Mouse (Mus musculus) neural tube, embryonic 11.5 days (tissue): ENCODE measurements around the gene Mon1b. TPM values are rescaled to one million over a fixed set of nuclear protein-coding genes. Genes with fewer than 3 reads are reported as not detected.

ENCODE experiments used
- ATAC-seq: fragments of 200-750 bp; cut with Nextera tagmentation; 2 replicates; pipeline ENCODE4 v1.8.0; 2017; ENCODE audit warnings: moderate number of reproducible peaks, mild to moderate bottlenecking, moderate TSS enrichment, moderate library complexity; ENCODE audit not compliant: insufficient read depth, low FRiP score, low TSS enrichment
- DNase-seq: peaks from one replicate; pipeline ENCODE4 v3.0.0-alpha.2; 2015; ENCODE audit warnings: low spot score
- H3K27ac ChIP-seq: fragments of 300-500 bp; sonication (generic); 2 replicates; pipeline ENCODE4 v1.5.1; 2014; ENCODE audit warnings: low read depth, mild to moderate bottlenecking, low read length
- H3K27me3 ChIP-seq: fragments of 300-500 bp; sonication (generic); 2 replicates; pipeline ENCODE4 v1.6.1; 2014; ENCODE audit warnings: mild to moderate bottlenecking, low read length, mixed read lengths; ENCODE audit not compliant: control insufficient read depth, insufficient read depth
- H3K36me3 ChIP-seq: fragments of 300-500 bp; sonication (generic); 2 replicates; pipeline ENCODE4 v1.6.1; 2014; ENCODE audit warnings: mild to moderate bottlenecking, low read length, moderate library complexity, mixed read lengths; ENCODE audit not compliant: control insufficient read depth, insufficient read depth
- H3K4me1 ChIP-seq: fragments of 300-500 bp; sonication (generic); 2 replicates; pipeline ENCODE4 v1.6.1; 2014; ENCODE audit warnings: low read length, mixed read lengths; ENCODE audit not compliant: control insufficient read depth, insufficient read depth
- H3K4me2 ChIP-seq: fragments of 300-500 bp; sonication (generic); 2 replicates; pipeline ENCODE4 v1.6.1; 2014; ENCODE audit warnings: low read depth, mild to moderate bottlenecking, moderate library complexity
- H3K4me3 ChIP-seq: fragments of 300-500 bp; sonication (generic); 2 replicates; pipeline ENCODE4 v1.5.1; 2014; ENCODE audit warnings: low read depth, low read length
- H3K9ac ChIP-seq: fragments of 300-500 bp; sonication (generic); 2 replicates; pipeline ENCODE4 v1.6.1; 2014; ENCODE audit warnings: mild to moderate bottlenecking, low read length
- H3K9me3 ChIP-seq: fragments of 300-500 bp; sonication (generic); 2 replicates; pipeline ENCODE4 v1.6.1; 2016; ENCODE audit warnings: low read length; ENCODE audit not compliant: control insufficient read depth
- WGBS: fragments of 180-500 bp; shearing (Covaris S2); extraction: QIAGEN DNeasy Blood & Tissue Kit; methylation state at CpG from one replicate; pipeline ENCODE4 v1.1.7; 2014; 5-methylcytosine and 5-hydroxymethylcytosine counted together
- polyA plus RNA-seq: library from polyadenylated mRNA; unstranded; fragments of >200 nt; fragmentation: Nextera tagmentation; extraction: Ambion mirVana; gene quantifications from 2 replicates; pipeline ENCODE4 v1.2.1, GENCODE M21; 2014

The Mon1b gene
- polyA plus RNA-seq, 1 experiment from 2014 or later: 13.3 TPM

DNA sequence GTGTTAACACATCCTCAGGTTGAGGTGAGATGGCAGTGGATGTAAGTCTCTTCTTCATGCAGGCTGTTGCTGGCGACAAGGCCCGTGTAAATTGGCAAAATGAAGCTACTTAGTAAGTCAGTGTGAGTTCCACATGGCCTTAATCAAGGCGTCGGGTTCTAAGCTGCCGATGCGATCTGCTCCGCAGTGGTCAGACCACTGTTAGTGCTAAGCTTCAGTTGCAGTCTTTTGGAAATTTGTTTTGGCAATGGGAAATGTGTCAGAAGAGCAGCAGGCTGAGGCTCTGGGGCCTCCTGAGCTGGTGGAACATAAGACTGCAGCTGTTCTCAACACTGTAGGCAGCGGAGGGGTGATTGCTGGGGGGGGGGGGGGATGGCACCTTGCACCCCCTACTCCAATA is 30.6 kb downstream of the Mon1b start:
- H3K4me3 ChIP-seq: no peak overlapping the region
- H3K36me3 ChIP-seq: no peaks in the 10 kb centered on the region
- DNase-seq (no peak), ATAC-seq (no peak)
- H3K9me3 ChIP-seq: no peaks in the 10 kb centered on the region
- no peaks in the 10 kb centered on the region for H3K27me3 ChIP-seq
- H3K4me1 ChIP-seq: no peaks in the 10 kb centered on the region
- no peak overlapping the region for H3K27ac ChIP-seq
- H3K4me2 ChIP-seq: no peak overlapping the region
- WGBS: 71% methylated on average over 8 of the region's 8 CpGs
- no peak overlapping the region for H3K9ac ChIP-seq

DNA sequence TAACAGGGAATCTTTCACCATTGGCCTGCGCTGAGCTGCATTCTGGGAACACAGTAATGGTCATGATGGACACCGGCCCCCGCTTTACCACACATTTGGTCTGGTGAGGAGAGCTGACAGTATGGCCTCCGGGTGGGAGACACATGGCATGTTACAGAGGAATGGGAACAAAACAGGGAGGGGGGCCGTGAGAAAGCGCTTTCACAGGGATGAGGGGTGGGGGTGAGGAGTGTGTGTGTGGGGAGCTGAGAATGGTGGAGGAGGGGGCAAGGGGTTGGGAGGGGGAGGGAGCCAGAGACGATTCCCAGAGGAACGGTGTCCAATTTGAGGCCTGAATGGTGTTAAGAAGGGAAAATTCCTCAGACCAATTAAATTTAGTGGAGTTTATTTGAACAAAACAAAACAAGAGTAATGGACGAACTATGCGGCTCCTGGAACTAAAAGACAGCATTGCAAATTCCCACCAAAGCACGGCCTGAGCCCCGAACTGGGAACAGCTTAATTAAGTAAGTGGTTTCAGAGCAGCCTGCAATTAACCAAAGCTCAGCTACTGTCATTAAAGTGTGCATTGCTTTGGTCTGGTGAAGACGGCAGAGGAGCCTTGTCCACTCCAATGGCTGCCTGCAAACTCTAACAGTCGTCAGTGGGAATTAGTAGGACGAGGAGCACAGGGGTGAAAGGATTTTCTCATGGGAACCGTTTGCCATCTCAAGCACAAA is 31.5 kb downstream of the Mon1b start:
- Histone ChIP-seq H3K4me2 (no peak overlapping the region), H3K4me3 (no peak overlapping the region), H3K9me3 (no peaks in the 10 kb centered on the region), H3K4me1 (no peaks in the 10 kb centered on the region), H3K27me3 (no peaks in the 10 kb centered on the region), H3K9ac (no peak overlapping the region), H3K36me3 (no peaks in the 10 kb centered on the region), H3K27ac (no peak overlapping the region)
- no peak for DNase-seq
- no peak for ATAC-seq
- WGBS: 58% methylated on average over 16 of the region's 16 CpGs

GRCm38 (mm10) chr8:113669924-113670323 is 34.5 kb downstream of the Mon1b start:
- no peaks in the 10 kb centered on the region for H3K9me3 ChIP-seq
- H3K4me3 ChIP-seq: no peak overlapping the region
- H3K36me3 ChIP-seq: no peaks in the 10 kb centered on the region
- H3K4me1 ChIP-seq: no peaks in the 10 kb centered on the region
- H3K9ac ChIP-seq: no peak overlapping the region
- H3K4me2 ChIP-seq: no peak overlapping the region
- DNase-seq (no peak), ATAC-seq (no peak)
- WGBS: 86% methylated on average over 10 of the region's 10 CpGs
- H3K27ac ChIP-seq: no peak overlapping the region
- H3K27me3 ChIP-seq: no peaks in the 10 kb centered on the region

- no peak for ATAC-seq
- no peaks in the 10 kb centered on the region for H3K4me1 ChIP-seq
- WGBS: 74% methylated on average over 11 of the region's 11 CpGs
- no peak overlapping the region for H3K4me2 ChIP-seq
- no peaks in the 10 kb centered on the region for H3K9me3 ChIP-seq
- H3K27ac ChIP-seq: no peak overlapping the region
- H3K36me3 ChIP-seq: no peaks in the 10 kb centered on the region
- no peaks in the 10 kb centered on the region for H3K27me3 ChIP-seq
- H3K4me3 ChIP-seq: no peak overlapping the region
- H3K9ac ChIP-seq: no peak overlapping the region
- DNase-seq: no peak
Observed at GRCm38 (mm10) chr8:113672599-113673255, 37.3 kb downstream of the Mon1b start.

- DNase-seq: no peak
- Histone ChIP-seq H3K4me1 (no peaks in the 10 kb centered on the region), H3K4me2 (no peak overlapping the region), H3K27ac (no peak overlapping the region), H3K27me3 (no peaks in the 10 kb centered on the region), H3K36me3 (no peaks in the 10 kb centered on the region), H3K9ac (no peak overlapping the region), H3K9me3 (no peaks in the 10 kb centered on the region), H3K4me3 (no peak overlapping the region)
- no peak for ATAC-seq
- 48% methylated on average over 3 of the region's 3 CpGs for WGBS
Observed at GRCm38 (mm10) chr8:113673300-113673699, 37.9 kb downstream of the Mon1b start.

DNA sequence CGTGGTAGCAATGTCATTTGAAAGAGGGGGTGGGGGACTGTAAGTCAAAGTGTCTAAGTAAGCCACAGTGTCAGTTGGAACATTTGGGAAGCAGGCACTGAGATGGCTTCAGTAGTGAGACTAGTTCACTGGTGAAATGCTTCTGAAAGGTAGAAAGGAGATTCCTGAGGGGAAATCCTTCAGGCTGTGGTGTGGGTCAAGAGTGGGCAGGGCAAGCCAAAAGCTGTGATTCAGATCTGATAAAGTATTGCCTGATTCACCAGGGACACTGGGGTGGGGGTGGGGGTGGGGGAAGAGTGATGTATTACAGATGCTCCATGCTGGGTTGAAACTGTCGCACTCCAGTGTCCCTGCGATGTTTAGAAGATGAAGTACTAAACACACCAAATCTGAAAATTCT is 39.2 kb downstream of the Mon1b start:
- DNase-seq (no peak), ATAC-seq (no peak)
- Histone ChIP-seq H3K36me3 (no peaks in the 10 kb centered on the region), H3K9me3 (no peaks in the 10 kb centered on the region), H3K9ac (no peak overlapping the region), H3K4me2 (no peak overlapping the region), H3K4me3 (no peak overlapping the region), H3K27me3 (no peaks in the 10 kb centered on the region), H3K4me1 (no peaks in the 10 kb centered on the region), H3K27ac (no peak overlapping the region)
- WGBS: 77% methylated on average over 3 of the region's 3 CpGs

GRCm38 (mm10) chr8:113675281-113675680 is 39.9 kb downstream of the Mon1b start:
- Histone ChIP-seq H3K4me2 (no peak overlapping the region), H3K4me3 (no peak overlapping the region), H3K9ac (no peak overlapping the region), H3K36me3 (no peaks in the 10 kb centered on the region), H3K27ac (no peak overlapping the region), H3K4me1 (no peaks in the 10 kb centered on the region), H3K27me3 (no peaks in the 10 kb centered on the region), H3K9me3 (no peaks in the 10 kb centered on the region)
- 88% methylated on average over 2 of the region's 2 CpGs for WGBS
- no peak for DNase-seq
- no peak for ATAC-seq

- no peaks in the 10 kb centered on the region for H3K4me1 ChIP-seq
- H3K4me3 ChIP-seq: no peak overlapping the region
- no peak for ATAC-seq
- no peaks in the 10 kb centered on the region for H3K9me3 ChIP-seq
- H3K4me2 ChIP-seq: no peak overlapping the region
- H3K9ac ChIP-seq: no peak overlapping the region
- no peak for DNase-seq
- 91% methylated on average over 1 of the region's 1 CpGs for WGBS
- H3K36me3 ChIP-seq: no peaks in the 10 kb centered on the region
- H3K27ac ChIP-seq: no peak overlapping the region
- no peaks in the 10 kb centered on the region for H3K27me3 ChIP-seq
Observed at GRCm38 (mm10) chr8:113676811-113677210, 41.4 kb downstream of the Mon1b start.

DNA sequence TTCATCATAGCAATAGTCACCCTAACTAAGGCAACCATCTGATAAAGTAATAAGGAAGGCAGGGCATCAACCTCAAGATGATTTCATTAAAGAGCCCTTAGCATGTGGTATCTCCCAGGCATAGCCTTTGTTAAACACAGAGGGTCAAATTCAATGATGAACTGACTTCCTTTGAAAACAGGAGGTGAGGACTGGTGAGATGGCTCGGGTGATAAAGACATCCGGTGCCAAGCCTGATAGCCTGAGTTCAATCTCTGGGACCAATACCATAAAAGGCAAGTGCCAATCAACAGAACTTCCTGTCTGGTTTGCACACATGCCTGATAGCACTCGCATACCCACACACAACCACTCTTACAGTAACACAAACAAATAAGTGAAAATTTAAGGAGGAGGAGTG is 44.0 kb downstream of the Mon1b start:
- Histone ChIP-seq H3K4me2 (no peak overlapping the region), H3K9me3 (no peaks in the 10 kb centered on the region), H3K36me3 (no peaks in the 10 kb centered on the region), H3K4me1 (no peaks in the 10 kb centered on the region), H3K9ac (no peak overlapping the region), H3K27ac (no peak overlapping the region), H3K27me3 (no peaks in the 10 kb centered on the region), H3K4me3 (no peak overlapping the region)
- ATAC-seq (no peak), DNase-seq (no peak)
- WGBS: 78% methylated on average over 3 of the region's 3 CpGs
